Mouse (Mus musculus) spleen, adult 10 weeks (tissue): Measurements from ENCODE around the gene Slc16a13. TPM values are rescaled to one million over a fixed set of nuclear protein-coding genes. Genes with fewer than 3 reads are reported as not detected.

ENCODE experiments used
- polyA plus RNA-seq: library from polyadenylated mRNA; stranded (reverse); fragments of 350-450 nt; fragmentation: Illumina TruSeq; extraction: RNeasy Lipid Tissue Mini Kit (QIAGEN cat#74804); gene quantifications from one replicate; pipeline ENCODE4 v1.2.3, GENCODE M21; 2015; ENCODE audit warnings: low replicate concordance; ENCODE audit not compliant: insufficient read depth

Gene Slc16a13
- polyA plus RNA-seq = 4.4 TPM

DNA sequence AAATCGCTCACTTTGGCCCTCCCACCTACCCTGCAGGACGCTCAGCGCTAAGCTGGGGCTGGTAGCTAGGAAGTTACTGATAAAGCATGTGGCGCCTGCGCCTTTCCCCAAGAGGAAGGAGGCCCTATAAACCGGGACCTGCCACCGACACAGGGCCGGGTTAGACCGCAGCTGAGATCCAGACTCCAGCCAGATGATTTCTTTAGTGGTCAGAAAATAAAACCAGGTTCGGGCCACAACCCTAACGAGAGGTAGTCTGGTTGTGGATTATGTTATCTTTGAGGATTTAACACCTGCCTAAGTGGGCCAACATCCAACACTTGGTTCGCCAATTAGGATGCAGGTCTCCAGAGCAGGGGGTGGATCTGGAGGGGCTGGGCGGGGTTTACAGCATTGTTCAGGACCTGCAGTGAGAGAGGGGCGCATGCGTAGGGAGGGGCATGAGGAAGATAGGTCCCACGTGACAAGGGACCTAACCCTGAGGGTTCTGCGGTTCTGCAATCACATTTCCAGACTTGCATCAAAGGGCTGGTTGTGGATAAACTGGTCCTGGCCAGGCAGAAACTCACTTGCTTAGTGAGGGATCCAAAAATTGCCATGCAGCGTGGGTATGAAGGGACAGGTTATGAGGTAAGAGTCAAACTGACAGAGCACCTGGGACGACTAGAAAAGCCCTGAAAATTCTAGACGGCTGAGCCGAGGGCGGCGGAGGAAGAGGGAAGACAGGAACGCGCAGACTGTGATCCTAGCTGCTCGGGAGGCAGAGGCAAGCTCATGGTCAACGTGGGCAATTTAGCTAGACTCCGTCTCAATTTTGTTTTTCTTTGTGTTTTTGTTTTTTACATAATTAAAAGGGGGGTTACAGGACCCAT, at the start of gene Slc16a13:
Gene Slc16a13 (minus strand): TSS at position 334 of the 872 bp plus-strand sequence.

GRCm38 (mm10) chr11:70254931-70255531, 34.2 kb upstream of the Slc16a13 start, which contains the start of gene Alox12:
Alox12 (minus strand) TSS chr11:70255353.

DNA sequence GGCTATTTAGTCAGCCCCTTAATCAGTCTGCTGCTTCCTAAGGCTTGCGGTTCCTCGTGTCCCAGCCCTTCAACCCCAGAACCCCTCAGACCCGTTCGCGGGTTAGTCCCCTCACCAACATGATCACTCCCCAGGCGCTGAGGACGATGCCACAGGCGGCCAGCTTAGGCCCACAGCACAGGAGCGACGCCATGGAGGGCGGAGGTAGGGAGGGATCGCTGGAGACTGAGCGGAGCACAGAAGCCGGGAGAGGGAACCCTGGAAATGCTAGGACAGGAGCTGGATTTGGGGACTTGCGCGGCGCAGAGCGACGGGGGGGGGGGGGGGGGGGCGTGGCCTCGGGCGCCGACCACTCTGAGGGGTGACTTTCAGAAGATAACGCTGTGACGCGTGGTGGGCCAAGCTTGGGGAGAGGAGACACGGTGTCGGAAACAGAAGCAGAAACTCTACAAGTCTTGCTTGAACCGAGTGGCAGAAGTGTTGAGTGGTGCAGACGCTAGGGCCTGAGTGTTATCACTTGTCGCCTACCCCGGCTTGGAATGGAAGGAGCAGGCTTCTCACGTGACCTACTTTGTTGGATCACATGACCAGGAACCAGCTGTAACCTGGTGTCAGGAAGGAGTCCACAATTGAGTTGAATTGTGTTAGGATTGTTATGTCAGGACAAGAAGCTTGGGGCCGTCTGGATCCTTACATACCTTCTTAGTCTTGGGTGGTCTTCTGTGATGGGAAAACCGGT, 18.8 kb upstream of the Slc16a13 start, which contains the start of the genes Gm21988 and Rnasek:
Gene Gm21988 (minus strand): TSS at position 290 of the 739 bp plus-strand sequence.
Gene Rnasek (minus strand): TSS at position 302 of the 739 bp plus-strand sequence.

GRCm38 (mm10) chr11:70237457-70238167, 16.7 kb upstream of the Slc16a13 start, which contains the start of gene 0610010K14Rik:
0610010K14Rik (minus strand) TSS chr11:70237914.

GRCm38 (mm10) chr11:70229260-70230010, 8.6 kb upstream of the Slc16a13 start, which contains the start of gene Bcl6b:
Bcl6b (minus strand) TSS chr11:70229798.

GRCm38 (mm10) chr11:70212423-70212822, 8.4 kb downstream of the Slc16a13 start, which contains the start of gene Slc16a11:
Slc16a11 (plus strand) TSS chr11:70212752.

Other genes with a start within 250 kb of the Slc16a13 start
- gene Ctdnep1, start 239.9 kb downstream of the Slc16a13 start, polyA plus RNA-seq = 106 TPM
- gene Elp5, start 238.5 kb downstream of the Slc16a13 start, polyA plus RNA-seq = 46.5 TPM
- 492 TPM for gene Gabarap, start 229.9 kb downstream of the Slc16a13 start, polyA plus RNA-seq
- 67.0 TPM for gene Phf23, start 225.3 kb downstream of the Slc16a13 start, polyA plus RNA-seq
- 9.8 TPM for gene Dvl2, start 220.5 kb downstream of the Slc16a13 start, polyA plus RNA-seq
- gene Acadvl, start 205.7 kb downstream of the Slc16a13 start, polyA plus RNA-seq = 41.9 TPM
- 9.5 TPM for gene Dlg4, start 204.1 kb downstream of the Slc16a13 start, polyA plus RNA-seq
- not detected for gene Asgr1, start 167.0 kb downstream of the Slc16a13 start, polyA plus RNA-seq
- 0.68 TPM for gene Asgr2, start 128.4 kb downstream of the Slc16a13 start, polyA plus RNA-seq
- 2.1 TPM for gene Mgl2, start 90.7 kb downstream of the Slc16a13 start, polyA plus RNA-seq
- gene Clec10a, start 64.9 kb downstream of the Slc16a13 start, polyA plus RNA-seq = 10.4 TPM
- gene Slc16a11, start 8.3 kb downstream of the Slc16a13 start, polyA plus RNA-seq = not detected
- 6.9 TPM for gene Bcl6b, start 8.7 kb upstream of the Slc16a13 start, polyA plus RNA-seq
- gene 0610010K14Rik, start 16.9 kb upstream of the Slc16a13 start, polyA plus RNA-seq = 38.9 TPM
- 2.0 TPM for gene Gm21988, start 18.8 kb upstream of the Slc16a13 start, polyA plus RNA-seq
- 43.9 TPM for gene Rnasek, start 18.8 kb upstream of the Slc16a13 start, polyA plus RNA-seq
- 8.8 TPM for gene Alox12, start 34.3 kb upstream of the Slc16a13 start, polyA plus RNA-seq
- gene Alox12e, start 101.6 kb upstream of the Slc16a13 start, polyA plus RNA-seq = not detected
- gene Alox15, start 131.0 kb upstream of the Slc16a13 start, polyA plus RNA-seq = 0.58 TPM
- gene Pelp1, start 189.0 kb upstream of the Slc16a13 start, polyA plus RNA-seq = 11.0 TPM
- 94.8 TPM for gene Arrb2, start 211.6 kb upstream of the Slc16a13 start, polyA plus RNA-seq
- 40.8 TPM for gene Med11, start 230.9 kb upstream of the Slc16a13 start, polyA plus RNA-seq
- 4.9 TPM for gene Zmynd15, start 238.4 kb upstream of the Slc16a13 start, polyA plus RNA-seq
- gene Cxcl16, start 238.9 kb upstream of the Slc16a13 start, polyA plus RNA-seq = 36.3 TPM